14 mouse cellular contexts compared by ENCODE assay signal in the genomic region with DNA sequence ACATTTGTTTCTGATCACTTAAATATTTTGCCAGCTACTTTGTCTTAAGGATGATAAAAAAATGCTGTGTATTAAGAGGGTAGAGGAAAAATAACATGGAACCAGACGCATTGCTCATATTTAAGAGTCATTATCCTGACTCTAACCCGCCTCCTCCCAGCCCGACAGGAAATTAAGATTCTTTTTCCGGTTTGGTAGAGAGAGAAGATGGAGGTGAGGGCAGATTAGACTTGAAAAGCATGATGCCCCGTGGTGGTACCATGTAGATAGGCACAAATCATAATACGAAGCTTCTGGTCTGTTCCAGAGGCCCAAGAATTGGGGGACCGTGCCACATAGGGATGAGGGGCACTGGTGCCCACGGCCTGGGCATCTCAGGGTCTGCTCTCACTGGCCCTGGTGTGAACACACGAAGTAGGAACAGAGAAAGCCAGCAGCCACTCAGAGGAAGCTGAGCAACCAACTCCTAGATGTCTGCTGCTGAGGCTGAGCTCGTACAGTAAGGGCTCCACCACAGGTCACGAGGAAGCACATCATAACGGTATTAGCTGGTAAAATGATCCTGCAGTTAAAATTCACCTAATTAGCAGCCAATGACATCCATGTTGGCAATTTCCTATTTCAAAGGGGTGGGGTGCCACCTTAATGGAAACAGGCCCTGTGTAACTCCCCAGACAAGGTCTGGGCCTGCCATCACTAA. TPM values are rescaled to one million over a fixed set of nuclear protein-coding genes. Genes with fewer than 3 reads are reported as not detected.
DNase-seq lines count a peak whose midpoint lies in the region; ATAC-seq lines count a peak whose summit lies in the region.
"Had no signal": no experiment of that assay in that cellular context is flagged by ENCODE, and none has a peak within 500 bp of the region (broad histone marks: within the 10 kb centered on the region; RNA-seq: fewer than 3 reads in every experiment).

No protein-coding gene starts in this region.

- H3K9ac ChIP-seq in midbrain, embryonic 12.5 days (replicated peaks) = no peak overlapping the region
- H3K9ac ChIP-seq in midbrain, embryonic 11.5 days (ENCODE audit: low read length) = no peak overlapping the region
- H3K9ac ChIP-seq in forebrain, embryonic 14.5 days (ENCODE audit: low read length) = no peak overlapping the region
- no peak overlapping the region for H3K9ac ChIP-seq in neural tube, embryonic 15.5 days (replicated peaks)
- H3K9ac ChIP-seq in liver, embryonic 12.5 days = no peak overlapping the region
- H3K9ac ChIP-seq: liver, embryonic 13.5 days had no signal

- H3K9me3 ChIP-seq in midbrain, embryonic 12.5 days = no peaks in the 10 kb centered on the region
- no peaks in the 10 kb centered on the region for H3K9me3 ChIP-seq in midbrain, embryonic 11.5 days (ENCODE audit: control insufficient read depth, low read length)
- H3K9me3 ChIP-seq in forebrain, embryonic 14.5 days (replicated peaks; ENCODE audit: control insufficient read depth, low read length) = no peaks in the 10 kb centered on the region
- no peaks in the 10 kb centered on the region for H3K9me3 ChIP-seq in neural tube, embryonic 15.5 days (replicated peaks)
- no peaks in the 10 kb centered on the region for H3K9me3 ChIP-seq in liver, embryonic 12.5 days (replicated peaks)
- H3K9me3 ChIP-seq: liver, embryonic 13.5 days had no signal

- H3K4me1 ChIP-seq in midbrain, embryonic 12.5 days = peaks cover 82% of the 10 kb centered on the region
- peaks cover 45% of the 10 kb centered on the region for H3K4me1 ChIP-seq in midbrain, embryonic 11.5 days (ENCODE audit: control insufficient read depth, insufficient read depth, low read length)
- H3K4me1 ChIP-seq in forebrain, embryonic 14.5 days (ENCODE audit: control insufficient read depth, insufficient read depth, low read length) = peaks cover 81% of the 10 kb centered on the region
- H3K4me1 ChIP-seq in neural tube, embryonic 15.5 days = peaks cover 87% of the 10 kb centered on the region
- H3K4me1 ChIP-seq in liver, embryonic 12.5 days = no peaks in the 10 kb centered on the region
- H3K4me1 ChIP-seq: liver, embryonic 13.5 days had no signal

- H3K27ac ChIP-seq in midbrain, embryonic 12.5 days (replicated peaks) = peak overlapping the region; percentile 61
- H3K27ac ChIP-seq in midbrain, embryonic 11.5 days (ENCODE audit: low read depth, low read length) = no peak overlapping the region
- peak overlapping the region; percentile 89 for H3K27ac ChIP-seq in forebrain, embryonic 14.5 days (ENCODE audit: low read depth, low read length)
- H3K27ac ChIP-seq in neural tube, embryonic 15.5 days (replicated peaks) = peak overlapping the region; percentile 71
- no peak overlapping the region for H3K27ac ChIP-seq in liver, embryonic 12.5 days
- H3K27ac ChIP-seq: liver, embryonic 13.5 days had no signal

- 74% methylated on average over 12 of the region's 12 CpGs for WGBS in midbrain, embryonic 12.5 days
- WGBS in midbrain, embryonic 11.5 days = 78% methylated on average over 12 of the region's 12 CpGs
- WGBS in forebrain, embryonic 14.5 days = 27% methylated on average over 12 of the region's 12 CpGs
- 49% methylated on average over 12 of the region's 12 CpGs for WGBS in neural tube, embryonic 15.5 days
- WGBS in liver, embryonic 12.5 days (ENCODE audit: insufficient replicate concordance) = 57% methylated on average over 12 of the region's 12 CpGs

- H3K36me3 ChIP-seq in midbrain, embryonic 12.5 days = no peaks in the 10 kb centered on the region
- H3K36me3 ChIP-seq in midbrain, embryonic 11.5 days (ENCODE audit: control insufficient read depth, insufficient read depth, low read length) = no peaks in the 10 kb centered on the region
- no peaks in the 10 kb centered on the region for H3K36me3 ChIP-seq in forebrain, embryonic 14.5 days (ENCODE audit: control insufficient read depth, insufficient read depth, low read length)
- H3K36me3 ChIP-seq in neural tube, embryonic 15.5 days = no peaks in the 10 kb centered on the region
- H3K36me3 ChIP-seq in liver, embryonic 12.5 days = no peaks in the 10 kb centered on the region
- H3K36me3 ChIP-seq: liver, embryonic 13.5 days had no signal

- no peak overlapping the region for H3K4me3 ChIP-seq in midbrain, embryonic 12.5 days
- H3K4me3 ChIP-seq in midbrain, embryonic 11.5 days (ENCODE audit: low read depth, low read length) = no peak overlapping the region
- no peak overlapping the region for H3K4me3 ChIP-seq in forebrain, embryonic 14.5 days (ENCODE audit: low read depth, low read length)
- no peak overlapping the region for H3K4me3 ChIP-seq in neural tube, embryonic 15.5 days (replicated peaks)
- H3K4me3 ChIP-seq in liver, embryonic 12.5 days = no peak overlapping the region
- H3K4me3 ChIP-seq: liver, embryonic 13.5 days had no signal

- no peaks in the 10 kb centered on the region; the same call in 1 of the 2 replicates for H3K27me3 ChIP-seq in midbrain, embryonic 12.5 days
- H3K27me3 ChIP-seq in midbrain, embryonic 11.5 days (ENCODE audit: control insufficient read depth, insufficient read depth, low read length) = no peaks in the 10 kb centered on the region; the same call in 1 of the 2 replicates
- H3K27me3 ChIP-seq in forebrain, embryonic 14.5 days (replicated peaks; ENCODE audit: control insufficient read depth, insufficient read depth, low read length) = no peaks in the 10 kb centered on the region
- H3K27me3 ChIP-seq in neural tube, embryonic 15.5 days (replicated peaks) = no peaks in the 10 kb centered on the region
- H3K27me3 ChIP-seq in liver, embryonic 12.5 days (replicated peaks) = peaks cover 33% of the 10 kb centered on the region

- no peak overlapping the region for H3K4me2 ChIP-seq in midbrain, embryonic 12.5 days (replicated peaks)
- H3K4me2 ChIP-seq in midbrain, embryonic 11.5 days = no peak overlapping the region
- peak overlapping the region; percentile 49 for H3K4me2 ChIP-seq in forebrain, embryonic 14.5 days (ENCODE audit: low read length)
- peak overlapping the region; percentile 47 for H3K4me2 ChIP-seq in neural tube, embryonic 15.5 days
- no peak overlapping the region for H3K4me2 ChIP-seq in liver, embryonic 12.5 days
- H3K4me2 ChIP-seq: liver, embryonic 13.5 days had no signal

- DNase-seq in midbrain, embryonic 11.5 days (ENCODE audit: low spot score, missing footprints) = no peak
- no peak for DNase-seq in forebrain, embryonic 14.5 days (ENCODE audit: low spot score)
- no peak for DNase-seq in ovary, postnatal 36 days (ENCODE audit: low spot score)
- no peak for DNase-seq in kidney, adult 8-10 months
- DNase-seq: cerebellum, adult 18-20 months; gastrocnemius, postnatal 25 days; kidney, postnatal 36 days; liver, embryonic 13.5 days; lung, postnatal 10 days had no signal

- ATAC-seq in midbrain, embryonic 12.5 days (ENCODE audit: low FRiP score, low read depth) = no peak
- no peak for ATAC-seq in midbrain, embryonic 11.5 days (ENCODE audit: low FRiP score)
- ATAC-seq in forebrain, embryonic 14.5 days = no peak
- peak; percentile 60 for ATAC-seq in inflammation-experienced regulatory T-cells, adult 6 months
- ATAC-seq in neural tube, embryonic 15.5 days (ENCODE audit: low FRiP score) = no peak
- ATAC-seq in liver, embryonic 12.5 days = no peak
- ATAC-seq: intestine, embryonic 16.5 days had no signal

RNA-seq across cellular contexts. Expression of gene Bcl11b, which starts 32.2 kb away (rescaled TPM):
- polyA plus RNA-seq in midbrain, embryonic 12.5 days (2016; fragmentation: Nextera tagmentation; extraction: Ambion mirVana) = 16.1 and 19.5 TPM in 2 replicates
- 4.5 and 6.3 TPM in 2 replicates for polyA plus RNA-seq in midbrain, embryonic 11.5 days (2014; fragmentation: Nextera tagmentation; extraction: Ambion mirVana)
- polyA plus RNA-seq in forebrain, embryonic 14.5 days (2014; fragmentation: Nextera tagmentation; extraction: Ambion mirVana) = 76.7 and 86.5 TPM in 2 replicates
- polyA plus RNA-seq in inflammation-experienced regulatory T-cells, adult 6 months (2017; shearing (Covaris generic)) = 10 to 100 TPM; 26.0 to 46.3 (median 40.8) TPM
- 21.6 and 22.2 TPM in 2 replicates for polyA plus RNA-seq in neural tube, embryonic 15.5 days (2015; fragmentation: Nextera tagmentation; extraction: Ambion mirVana)
- 0.30 and 0.31 TPM in 2 replicates for polyA plus RNA-seq in liver, embryonic 12.5 days (2016; fragmentation: Nextera tagmentation; extraction: Ambion mirVana)

Comparison
In these comparisons a context has a peak if more than half of its experiments do, and no peak if none do; other contexts are left out.
1. H3K27ac ChIP-seq: peak in midbrain, embryonic 12.5 days (single experiment), forebrain, embryonic 14.5 days (single experiment) and neural tube, embryonic 15.5 days (single experiment); none in midbrain, embryonic 11.5 days (single experiment) and liver, embryonic 12.5 days (single experiment).
2. H3K4me2 ChIP-seq: peak in forebrain, embryonic 14.5 days (single experiment) and neural tube, embryonic 15.5 days (single experiment); none in midbrain, embryonic 12.5 days (single experiment), midbrain, embryonic 11.5 days (single experiment) and liver, embryonic 12.5 days (single experiment).